Mouse (Mus musculus): ENCODE results near the gene Lmx1b. TPM values are rescaled to one million over a fixed set of nuclear protein-coding genes. Genes with fewer than 3 reads are reported as not detected.

The Lmx1b gene
- polyA plus RNA-seq, 1 experiment: not detected

DNA sequence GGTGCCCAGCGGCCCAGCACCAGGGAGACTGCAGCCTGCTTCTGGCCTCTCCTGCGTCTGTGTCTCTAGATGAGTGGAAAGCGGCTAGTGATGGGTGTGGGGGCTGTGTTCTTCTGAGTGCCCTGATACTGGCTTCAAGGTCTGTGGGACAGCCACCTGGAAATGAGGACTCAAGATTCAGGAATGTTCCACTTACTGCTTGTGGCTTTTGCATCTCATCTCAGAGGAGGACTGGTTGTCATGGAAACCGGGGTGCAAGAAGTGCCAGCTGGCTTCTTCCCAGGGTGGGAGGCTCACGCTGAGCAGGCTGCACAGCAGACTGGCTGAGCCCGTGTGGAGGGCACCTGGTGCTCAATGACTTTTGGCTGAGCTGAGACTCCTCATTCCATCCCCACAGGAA lies 93.4 kb downstream of the Lmx1b start:
- H3K27ac ChIP-seq (ENCODE audit: insufficient read depth, low read depth, low read length): no peak overlapping the region
- no peaks in the 10 kb centered on the region for H3K4me1 ChIP-seq (ENCODE audit: control insufficient read depth, insufficient read depth, low read length)
- H3K4me3 ChIP-seq (ENCODE audit: insufficient read depth, low read length): no peak overlapping the region
- TF ChIP-seq POLR2A (IDR thresholded peaks at IDR 0.05; ENCODE audit: borderline replicate concordance, low read depth, low read length) (no peak), CTCF (IDR thresholded peaks at IDR 0.05; ENCODE audit: low read depth, low read length) (no peak)

DNA sequence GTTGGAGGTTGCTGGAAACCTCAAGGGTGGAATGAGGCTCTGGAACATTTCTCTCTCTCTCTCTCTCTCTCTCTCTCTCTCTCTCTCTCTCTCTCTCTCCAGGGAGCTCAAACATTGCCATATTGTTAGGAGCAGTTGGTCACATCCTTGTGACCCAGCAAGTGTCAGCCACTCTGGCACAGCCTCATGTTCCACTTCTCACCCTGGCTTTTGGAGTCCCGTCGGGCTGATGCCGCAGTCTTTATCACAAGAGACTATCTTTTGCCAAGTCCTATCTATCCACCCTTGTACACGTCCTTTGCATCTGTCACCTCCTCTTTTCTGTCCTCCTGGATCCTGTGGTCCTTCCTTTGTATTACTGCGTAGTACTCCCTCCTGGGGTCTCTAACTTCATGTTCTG lies 94.3 kb downstream of the Lmx1b start:
- H3K27ac ChIP-seq (ENCODE audit: insufficient read depth, low read depth, low read length): no peak overlapping the region
- TF ChIP-seq CTCF (IDR thresholded peaks at IDR 0.05; ENCODE audit: low read depth, low read length) (no peak), POLR2A (IDR thresholded peaks at IDR 0.05; ENCODE audit: borderline replicate concordance, low read depth, low read length) (no peak)
- H3K4me3 ChIP-seq (ENCODE audit: insufficient read depth, low read length): no peak overlapping the region
- H3K4me1 ChIP-seq (ENCODE audit: control insufficient read depth, insufficient read depth, low read length): no peaks in the 10 kb centered on the region

DNA sequence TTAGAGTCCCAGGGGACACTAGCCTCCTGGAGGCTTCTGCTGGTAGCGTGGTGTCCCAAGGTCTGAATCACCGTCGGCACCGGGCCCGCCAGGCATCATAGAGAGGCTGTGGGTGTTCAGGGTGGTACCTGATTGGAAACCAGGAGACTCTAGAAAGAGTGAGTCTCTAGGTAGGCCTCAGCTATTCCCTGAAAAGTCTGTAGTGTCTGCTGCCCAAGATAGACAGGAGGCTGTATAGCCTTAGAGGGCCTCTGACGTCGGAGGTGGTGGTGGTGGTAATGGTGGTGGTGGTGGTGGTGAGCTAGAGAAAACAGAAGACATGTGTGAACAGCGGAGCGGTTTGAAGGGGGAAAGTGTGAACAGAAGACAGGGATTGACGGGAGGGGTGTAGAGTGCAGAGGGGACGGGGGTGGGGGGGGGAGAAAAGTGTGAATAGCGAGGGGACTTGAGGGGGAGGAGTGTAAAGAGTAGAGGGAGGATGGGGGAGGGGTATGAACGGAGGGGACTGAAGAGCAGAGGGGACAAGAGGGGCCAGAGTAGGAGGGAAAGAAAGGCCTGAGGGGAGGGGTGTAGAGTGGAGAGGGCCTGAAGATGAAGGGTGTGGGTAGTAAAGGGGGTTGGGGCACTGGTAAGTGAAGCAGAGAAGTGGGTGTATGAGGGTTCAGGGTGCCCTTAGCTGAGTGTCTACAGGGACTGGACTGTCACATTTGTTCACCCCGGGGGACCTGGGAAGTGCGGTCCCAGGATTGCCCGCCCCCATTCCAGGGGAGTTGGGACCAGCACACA lies 95.3 kb downstream of the Lmx1b start:
- Histone ChIP-seq H3K4me3 (ENCODE audit: insufficient read depth, low read length) (no peak overlapping the region), H3K4me1 (ENCODE audit: control insufficient read depth, insufficient read depth, low read length) (no peaks in the 10 kb centered on the region), H3K27ac (ENCODE audit: insufficient read depth, low read depth, low read length) (no peak overlapping the region)
- TF ChIP-seq POLR2A (IDR thresholded peaks at IDR 0.05; ENCODE audit: borderline replicate concordance, low read depth, low read length) (no peak), CTCF (IDR thresholded peaks at IDR 0.05; ENCODE audit: low read depth, low read length) (no peak)

DNA sequence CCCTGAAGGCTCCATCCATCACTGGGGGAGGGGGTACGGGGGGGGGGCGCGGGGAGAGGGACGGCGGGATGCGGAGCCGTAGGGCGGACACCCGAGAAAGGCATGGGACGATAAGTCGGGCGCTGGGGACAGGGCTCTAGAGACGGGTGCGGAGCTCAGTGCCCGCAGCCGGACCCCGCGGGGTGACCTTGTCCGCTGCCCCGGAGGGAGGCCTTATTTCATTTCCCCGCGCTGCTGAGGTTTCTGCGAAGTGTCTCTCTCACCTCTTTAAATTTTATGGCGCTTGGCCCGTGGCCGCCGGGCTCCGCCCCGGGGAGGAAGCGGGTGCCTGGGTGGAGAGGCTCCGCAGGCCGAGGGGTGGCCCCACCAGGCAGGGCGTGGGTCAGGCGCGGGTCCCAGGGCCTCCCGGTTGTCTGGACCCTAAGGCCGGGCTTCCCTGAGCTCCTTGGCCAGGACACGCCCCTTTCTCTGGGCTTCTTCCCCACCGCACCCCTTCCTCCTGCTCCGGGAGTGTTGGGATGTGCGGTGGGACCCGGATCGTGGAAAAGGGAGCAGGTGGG lies 96.0 kb downstream of the Lmx1b start:
- Histone ChIP-seq H3K4me1 (ENCODE audit: control insufficient read depth, insufficient read depth, low read length) (no peaks in the 10 kb centered on the region), H3K4me3 (ENCODE audit: insufficient read depth, low read length) (no peak overlapping the region), H3K27ac (ENCODE audit: insufficient read depth, low read depth, low read length) (no peak overlapping the region)
- TF ChIP-seq POLR2A (IDR thresholded peaks at IDR 0.05; ENCODE audit: borderline replicate concordance, low read depth, low read length): no peak
- TF ChIP-seq CTCF (IDR thresholded peaks at IDR 0.05; ENCODE audit: low read depth, low read length): no peak

DNA sequence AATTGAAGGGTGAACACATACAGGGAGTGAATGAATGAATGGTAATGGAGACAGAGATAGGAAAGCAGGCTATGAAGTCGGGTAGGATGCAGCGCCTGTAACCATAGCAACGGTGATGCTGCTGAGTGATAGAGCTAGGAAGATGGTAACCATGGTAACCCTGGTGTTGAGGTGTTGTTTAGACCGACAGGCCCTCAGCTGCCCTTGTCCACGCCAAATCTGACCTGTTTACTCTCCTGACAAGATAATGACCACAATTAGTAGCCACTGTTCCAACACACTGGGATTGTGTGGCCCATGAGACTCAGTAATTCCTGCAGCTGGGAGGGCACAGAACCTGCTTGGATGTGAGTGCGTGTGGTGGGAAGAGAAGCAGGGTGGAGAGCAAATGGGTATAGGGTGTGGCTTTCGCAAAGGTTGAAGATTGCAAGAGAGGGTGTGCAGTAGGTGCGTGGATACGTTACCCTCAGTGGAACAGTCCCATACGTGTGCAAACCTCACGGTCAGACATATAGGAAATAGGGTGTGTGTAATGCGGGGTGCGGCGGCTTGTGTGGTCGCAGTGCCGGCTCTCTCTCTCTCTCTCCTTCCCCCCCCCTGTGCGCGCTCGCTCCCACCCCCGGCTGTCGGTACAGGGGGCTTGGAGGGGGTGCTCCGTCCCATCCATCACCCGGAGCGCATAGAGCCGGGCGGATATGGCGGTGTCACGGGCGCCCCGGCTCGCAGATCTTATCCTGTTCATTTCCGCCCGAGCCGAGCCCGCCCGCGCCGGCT lies 96.7 kb downstream of the Lmx1b start:
- Histone ChIP-seq H3K4me1 (ENCODE audit: control insufficient read depth, insufficient read depth, low read length) (no peaks in the 10 kb centered on the region), H3K4me3 (ENCODE audit: insufficient read depth, low read length) (no peak overlapping the region), H3K27ac (ENCODE audit: insufficient read depth, low read depth, low read length) (no peak overlapping the region)
- TF ChIP-seq POLR2A (IDR thresholded peaks at IDR 0.05; ENCODE audit: borderline replicate concordance, low read depth, low read length) (no peak), CTCF (IDR thresholded peaks at IDR 0.05; ENCODE audit: low read depth, low read length) (no peak)

DNA sequence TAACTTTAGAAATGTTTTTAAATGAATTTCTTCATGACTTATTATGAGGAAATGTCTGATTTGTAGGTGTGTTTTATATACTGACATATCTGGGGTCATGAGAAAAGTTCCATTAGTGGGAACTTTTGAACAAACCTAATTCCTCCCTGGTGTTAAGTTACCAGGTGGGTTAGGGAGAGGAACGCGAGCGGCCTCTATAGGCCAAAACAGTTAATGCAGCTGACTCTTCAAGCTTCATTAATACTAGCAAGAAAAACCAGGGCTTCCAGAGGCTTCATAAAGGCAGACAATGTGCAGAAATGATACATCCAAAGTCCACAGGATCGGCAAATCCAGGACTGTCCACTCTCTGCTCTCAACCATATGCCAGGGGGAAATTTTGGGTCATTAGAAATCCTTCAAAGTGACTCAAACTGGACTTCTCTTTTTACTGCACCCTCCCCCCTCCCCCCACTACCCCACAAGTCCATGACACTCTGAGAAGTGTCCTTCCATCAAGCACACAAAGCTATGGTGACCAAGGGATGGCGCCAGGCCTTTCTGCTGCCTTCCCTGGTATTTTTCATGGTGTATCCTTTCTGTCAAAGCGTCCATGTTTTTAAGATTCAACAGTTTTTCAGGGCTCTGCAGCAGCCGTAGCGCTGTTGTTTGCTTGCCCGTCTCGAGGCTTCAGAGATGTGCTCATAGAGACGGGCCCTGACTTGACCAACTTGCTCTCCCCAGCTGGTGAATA lies 97.4 kb downstream of the Lmx1b start:
- Histone ChIP-seq H3K4me1 (ENCODE audit: control insufficient read depth, insufficient read depth, low read length) (no peaks in the 10 kb centered on the region), H3K4me3 (ENCODE audit: insufficient read depth, low read length) (no peak overlapping the region), H3K27ac (ENCODE audit: insufficient read depth, low read depth, low read length) (no peak overlapping the region)
- TF ChIP-seq CTCF (IDR thresholded peaks at IDR 0.05; ENCODE audit: low read depth, low read length) (no peak), POLR2A (IDR thresholded peaks at IDR 0.05; ENCODE audit: borderline replicate concordance, low read depth, low read length) (no peak)

DNA sequence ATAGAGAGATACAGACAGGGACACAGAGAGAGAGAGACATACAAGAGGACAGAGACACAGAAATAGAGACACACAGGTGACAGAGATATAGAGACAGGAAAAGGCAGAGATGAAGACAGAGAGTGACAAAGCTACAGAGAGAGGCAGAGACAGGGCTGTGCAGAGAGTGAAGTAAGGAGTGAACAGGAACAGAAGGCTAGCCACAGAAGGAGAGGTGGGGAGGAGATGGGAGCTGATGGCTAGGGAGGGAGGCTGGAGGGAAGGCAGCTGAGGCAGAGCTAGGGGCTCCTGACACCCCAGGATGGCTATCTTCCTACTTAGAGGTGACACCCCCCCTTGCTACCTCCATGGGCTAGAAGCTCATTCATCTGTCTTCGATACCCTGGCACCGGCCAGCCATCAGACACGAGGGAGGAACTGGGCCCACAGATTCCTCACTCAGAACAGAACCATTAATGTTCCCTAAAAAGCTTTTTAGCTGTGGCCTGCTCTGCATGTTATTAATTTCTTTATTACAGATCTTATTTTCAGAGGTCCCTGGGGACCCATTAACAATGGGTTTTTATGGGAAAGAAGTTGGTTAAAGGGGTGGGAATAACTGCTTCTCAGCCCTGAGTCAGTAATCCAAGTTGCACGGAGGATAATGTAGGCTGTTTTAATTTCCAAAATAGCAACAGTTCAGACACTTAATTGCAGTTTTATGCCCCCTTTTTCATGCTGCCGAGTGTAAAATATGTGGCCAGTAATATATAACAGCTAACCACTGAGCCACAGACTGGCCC lies 114.8 kb downstream of the Lmx1b start:
- TF ChIP-seq CTCF (IDR thresholded peaks at IDR 0.05; ENCODE audit: low read depth, low read length) (no peak), POLR2A (IDR thresholded peaks at IDR 0.05; ENCODE audit: borderline replicate concordance, low read depth, low read length) (no peak)
- no peak overlapping the region for H3K4me3 ChIP-seq (ENCODE audit: insufficient read depth, low read length)
- H3K27ac ChIP-seq (ENCODE audit: insufficient read depth, low read depth, low read length): no peak overlapping the region
- H3K4me1 ChIP-seq (ENCODE audit: control insufficient read depth, insufficient read depth, low read length): no peaks in the 10 kb centered on the region

DNA sequence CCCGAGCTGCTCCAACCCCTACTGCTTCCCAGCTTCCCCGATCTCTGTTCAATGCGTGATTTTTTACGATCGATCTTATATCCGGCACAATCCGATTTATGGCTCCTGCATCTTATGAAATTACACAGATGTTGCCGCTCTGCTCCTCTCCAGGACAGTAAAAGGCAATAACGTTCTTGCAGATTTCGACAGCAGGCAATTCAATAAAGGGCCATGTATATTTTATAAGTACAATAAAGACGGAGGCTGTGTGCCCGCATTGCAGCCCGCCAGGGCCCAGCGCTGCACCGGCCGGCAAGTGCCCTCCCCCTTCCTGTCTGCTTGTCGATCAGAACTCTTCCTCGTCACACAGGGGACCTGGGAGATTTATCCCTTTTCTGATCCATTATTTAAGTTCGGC lies 124.5 kb downstream of the Lmx1b start:
- Histone ChIP-seq H3K27ac (ENCODE audit: insufficient read depth, low read depth, low read length) (no peak overlapping the region), H3K4me1 (ENCODE audit: control insufficient read depth, insufficient read depth, low read length) (no peaks in the 10 kb centered on the region), H3K4me3 (ENCODE audit: insufficient read depth, low read length) (no peak overlapping the region)
- TF ChIP-seq POLR2A (IDR thresholded peaks at IDR 0.05; ENCODE audit: borderline replicate concordance, low read depth, low read length) (no peak), CTCF (IDR thresholded peaks at IDR 0.05; ENCODE audit: low read depth, low read length) (no peak)

DNA sequence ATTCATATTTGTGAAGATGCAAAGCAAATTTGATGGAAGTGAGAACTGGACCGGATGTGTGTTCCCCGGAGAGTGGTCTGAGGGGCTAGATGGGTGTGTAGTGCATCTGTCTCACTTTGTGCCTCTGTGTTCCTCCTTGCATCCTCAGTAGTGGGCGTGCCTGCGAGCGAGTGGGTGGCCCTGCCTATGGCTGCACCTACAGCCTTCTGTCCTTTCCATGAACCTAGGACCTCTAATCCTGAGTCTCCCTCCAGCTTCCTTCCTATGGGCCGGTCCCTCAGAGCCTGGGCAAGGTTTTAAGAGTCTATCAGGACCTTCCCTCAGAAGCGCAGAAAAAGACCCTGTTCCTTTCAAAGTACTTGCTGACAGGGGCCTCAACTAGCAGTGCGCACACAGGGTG lies 124.9 kb downstream of the Lmx1b start:
- H3K4me3 ChIP-seq (ENCODE audit: insufficient read depth, low read length): no peak overlapping the region
- H3K27ac ChIP-seq (ENCODE audit: insufficient read depth, low read depth, low read length): no peak overlapping the region
- H3K4me1 ChIP-seq (ENCODE audit: control insufficient read depth, insufficient read depth, low read length): no peaks in the 10 kb centered on the region
- TF ChIP-seq POLR2A (IDR thresholded peaks at IDR 0.05; ENCODE audit: borderline replicate concordance, low read depth, low read length) (no peak), CTCF (IDR thresholded peaks at IDR 0.05; ENCODE audit: low read depth, low read length) (no peak)

Other genes starting within 250 kb of the Lmx1b start
- 18.2 and 18.6 TPM in 2 replicates for gene Zbtb34, start 209.2 kb downstream of the Lmx1b start, polyA plus RNA-seq (2012; ENCODE audit: insufficient read depth, insufficient read length, missing spikeins)
- gene Zbtb43, start 172.0 kb downstream of the Lmx1b start, polyA plus RNA-seq (2012; ENCODE audit: insufficient read depth, insufficient read length, missing spikeins): 14.4 and 16.0 TPM in 2 replicates
- gene Mvb12b, start 247.4 kb upstream of the Lmx1b start, polyA plus RNA-seq (2012; ENCODE audit: insufficient read depth, insufficient read length, missing spikeins): 12.8 and 17.0 TPM in 2 replicates

All from bone marrow macrophage, adult 2 months (primary cell).